Mouse (Mus musculus): ENCODE data around the gene Nkx1-2. TPM values are rescaled to one million over a fixed set of nuclear protein-coding genes. Genes with fewer than 3 reads are reported as not detected.

The Nkx1-2 gene
- not detected in 2 replicates for polyA plus RNA-seq (2012; rRNA removed)

GRCm38 (mm10) chr7:132599071-132599975 is at the start of gene Nkx1-2:
TSS of gene Nkx1-2 (minus strand) at chr7:132599637.

GRCm38 (mm10) chr7:132610468-132611318 is 11.3 kb upstream of the Nkx1-2 start, which contains the start of gene Lhpp:
TSS of gene Lhpp (plus strand) at chr7:132610638.

GRCm38 (mm10) chr7:132576116-132576650 is 23.3 kb downstream of the Nkx1-2 start, which contains the start of gene Oat:
TSS of gene Oat (minus strand) at chr7:132576398.

Other genes starting within 250 kb of the Nkx1-2 start
- gene Oat, start 23.2 kb downstream of the Nkx1-2 start, polyA plus RNA-seq (2012; rRNA removed), result 43.1 and 62.9 TPM in 2 replicates
- gene Lhpp, start 11.0 kb upstream of the Nkx1-2 start, polyA plus RNA-seq (2012; rRNA removed), result 6.7 and 7.4 TPM in 2 replicates
- 11.8 and 17.0 TPM in 2 replicates for gene Fam53b, start 214.2 kb upstream of the Nkx1-2 start, polyA plus RNA-seq (2012; rRNA removed)